Mouse (Mus musculus): ENCODE results near the gene Eef1akmt2. TPM values are rescaled to one million over a fixed set of nuclear protein-coding genes. Genes with fewer than 3 reads are reported as not detected.

Eef1akmt2 gene
- polyA plus RNA-seq, 1 experiment from 2014 or later = 84.6 TPM

DNA sequence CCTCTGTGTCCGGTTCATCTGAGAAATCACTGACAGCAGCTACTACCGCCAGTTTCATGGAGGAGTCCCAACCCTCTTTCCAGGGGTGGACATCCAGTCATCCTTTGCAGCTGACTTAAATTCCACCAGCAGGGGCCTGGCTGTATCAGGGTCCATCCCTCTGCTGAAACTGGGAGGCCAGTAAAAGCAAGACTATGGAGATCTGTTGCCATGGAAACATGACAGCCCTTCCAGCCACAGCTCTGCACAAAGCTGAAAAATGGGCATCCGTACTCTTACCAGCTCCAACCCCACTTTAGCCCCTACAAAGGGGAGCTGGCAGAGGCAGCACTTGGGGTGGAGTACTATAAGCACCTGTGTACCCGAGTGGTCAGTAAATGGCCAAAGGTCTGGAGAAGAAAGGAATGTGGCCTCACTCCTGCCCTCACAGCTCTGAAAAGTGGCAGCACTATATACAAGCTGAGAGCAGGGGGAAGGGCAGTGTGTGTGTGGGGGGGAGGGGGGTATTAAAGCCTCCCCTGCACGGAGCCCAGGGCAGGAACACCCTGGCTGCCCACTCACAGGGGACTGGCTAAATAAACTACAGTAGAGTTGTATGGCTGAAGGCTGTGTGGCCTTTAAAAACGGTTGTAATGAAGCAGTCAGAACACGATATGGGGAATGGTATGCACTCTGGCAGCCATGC is 71.2 kb downstream of the Eef1akmt2 start:
- 0 out of 2 replicates have a peak overlapping the region, but pooled peaks have one; percentile 10 for H3K4me2 ChIP-seq
- peak overlapping the region; percentile 72 for H3K27ac ChIP-seq (replicated peaks)
- H3K9ac ChIP-seq = peak overlapping the region; percentile 5; the same call in 1 of the 2 replicates
- H3K4me1 ChIP-seq (replicated peaks) = peaks cover 40% of the 10 kb centered on the region
- no peaks in the 10 kb centered on the region for H3K9me3 ChIP-seq
- no peaks in the 10 kb centered on the region for H3K36me3 ChIP-seq
- peak; percentile 81 for ATAC-seq (ENCODE audit: low FRiP score, low read depth)
- 11% methylated on average over 7 of the region's 7 CpGs for WGBS
- no peak overlapping the region for H3K4me3 ChIP-seq
- no peaks in the 10 kb centered on the region for H3K27me3 ChIP-seq

DNA sequence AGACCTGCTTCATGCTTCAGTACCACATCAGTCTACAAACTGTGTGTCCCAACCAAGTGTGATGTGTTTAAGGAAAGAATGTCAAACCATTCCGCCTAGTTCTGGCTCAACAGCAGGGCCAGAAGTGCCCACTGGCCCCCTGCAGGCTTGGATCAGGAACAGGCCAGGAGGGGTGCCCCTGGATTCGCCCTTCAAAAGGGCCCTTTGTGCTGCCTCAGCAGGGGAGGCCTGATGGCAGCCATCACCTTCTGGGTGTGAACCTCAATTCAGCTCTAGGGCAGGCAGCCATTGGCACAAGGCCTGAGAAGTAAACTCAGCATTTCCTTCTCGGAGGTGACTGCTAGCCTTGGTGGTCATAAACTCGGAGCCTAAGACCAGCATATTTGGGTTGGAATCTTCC is 71.9 kb downstream of the Eef1akmt2 start:
- H3K27me3 ChIP-seq = no peaks in the 10 kb centered on the region
- H3K27ac ChIP-seq (replicated peaks) = peak overlapping the region; percentile 72
- WGBS = 18% methylated on average over 4 of the region's 4 CpGs
- peak; percentile 61 for ATAC-seq (ENCODE audit: low FRiP score, low read depth)
- no peak overlapping the region for H3K9ac ChIP-seq
- no peaks in the 10 kb centered on the region for H3K9me3 ChIP-seq
- H3K36me3 ChIP-seq = no peaks in the 10 kb centered on the region
- no peak overlapping the region for H3K4me2 ChIP-seq
- H3K4me1 ChIP-seq (replicated peaks) = peaks cover 33% of the 10 kb centered on the region
- H3K4me3 ChIP-seq = no peak overlapping the region

DNA sequence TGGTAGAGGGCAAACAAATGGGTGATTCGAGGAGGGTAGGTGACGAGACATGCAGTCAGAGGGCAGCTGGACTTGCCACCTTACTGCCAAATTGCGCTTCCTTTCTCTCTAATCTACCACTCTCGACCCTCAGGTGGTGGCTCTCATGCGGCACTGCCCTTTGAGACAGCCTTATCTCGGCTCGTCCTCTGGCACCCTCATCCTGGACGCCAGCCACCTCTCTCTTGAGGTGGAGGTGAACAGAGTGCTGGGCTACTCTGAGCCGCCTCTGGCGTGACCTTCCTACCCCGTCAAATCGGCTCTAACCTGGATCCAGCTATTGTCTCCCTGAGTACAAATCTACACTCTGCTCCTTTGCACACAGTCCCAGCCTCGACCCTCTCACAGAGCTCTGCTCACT is 73.8 kb downstream of the Eef1akmt2 start:
- WGBS = 91% methylated on average over 13 of the region's 13 CpGs
- H3K4me1 ChIP-seq (replicated peaks) = peaks cover 34% of the 10 kb centered on the region

DNA sequence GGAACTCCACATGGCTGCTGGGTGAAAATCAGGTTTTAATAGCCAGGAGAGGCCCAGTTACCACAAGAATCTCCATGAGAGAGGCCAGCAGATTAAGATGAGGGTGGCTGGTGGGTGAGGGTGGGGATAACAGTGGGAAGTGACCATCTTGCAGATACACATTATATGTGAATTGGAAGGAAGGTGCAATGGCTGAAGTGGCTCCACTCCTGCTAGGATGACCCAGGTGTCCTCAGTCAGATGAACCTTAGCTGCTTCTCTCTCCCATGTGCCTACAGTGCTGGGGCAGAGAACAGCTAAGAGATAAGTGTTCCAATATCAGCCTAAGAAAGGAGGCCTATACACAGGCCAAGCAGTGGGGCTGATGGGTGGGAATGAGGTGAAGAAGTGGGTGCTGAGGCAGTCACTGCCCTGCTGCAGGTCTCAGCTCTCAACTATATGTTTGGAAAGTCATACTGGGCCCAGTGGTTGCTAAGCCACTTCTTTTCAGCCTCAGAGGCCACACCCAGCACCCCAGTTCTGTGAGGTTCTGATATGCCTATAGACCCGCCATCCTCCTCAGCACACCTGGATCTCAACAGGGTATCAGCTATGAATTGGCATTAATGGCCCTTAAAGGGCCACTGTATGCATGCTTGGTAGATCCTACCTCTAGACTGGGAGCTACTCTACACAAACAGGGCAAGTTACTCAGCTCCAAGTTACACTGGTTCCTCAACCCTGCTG is 74.6 kb downstream of the Eef1akmt2 start:
- no peak for ATAC-seq (ENCODE audit: low FRiP score, low read depth)
- Histone ChIP-seq H3K36me3 (0 out of 2 replicates have a peak, but pooled peaks cover 2% of the 10 kb centered on the region), H3K9me3 (no peaks in the 10 kb centered on the region), H3K4me2 (no peak overlapping the region), H3K4me3 (no peak overlapping the region), H3K27ac (replicated peaks) (no peak overlapping the region), H3K9ac (no peak overlapping the region), H3K4me1 (replicated peaks) (peaks cover 34% of the 10 kb centered on the region), H3K27me3 (no peaks in the 10 kb centered on the region)
- 100% methylated on average over 1 of the region's 1 CpGs for WGBS

More for the DNA sequence above, 73.8 kb downstream of the Eef1akmt2 start:
- no peak overlapping the region for H3K27ac ChIP-seq (replicated peaks)
- H3K9ac ChIP-seq = no peak overlapping the region
- 0 out of 2 replicates have a peak, but pooled peaks cover 2% of the 10 kb centered on the region for H3K36me3 ChIP-seq
- no peaks in the 10 kb centered on the region for H3K9me3 ChIP-seq
- H3K27me3 ChIP-seq = no peaks in the 10 kb centered on the region
- no peak overlapping the region for H3K4me2 ChIP-seq
- no peak for ATAC-seq (ENCODE audit: low FRiP score, low read depth)
- H3K4me3 ChIP-seq = no peak overlapping the region

Other genes with a start within 250 kb of the Eef1akmt2 start
- gene Lhpp, start 242.0 kb downstream of the Eef1akmt2 start, polyA plus RNA-seq (2015; fragmentation: Nextera tagmentation; extraction: Ambion mirVana) = 45.8 and 50.6 TPM in 2 replicates
- gene Fam53b, start 38.8 kb downstream of the Eef1akmt2 start, polyA plus RNA-seq (2015; fragmentation: Nextera tagmentation; extraction: Ambion mirVana) = 16.1 and 17.9 TPM in 2 replicates
- gene Abraxas2, start 6.6 kb upstream of the Eef1akmt2 start, polyA plus RNA-seq (2015; fragmentation: Nextera tagmentation; extraction: Ambion mirVana) = 36.2 and 38.4 TPM in 2 replicates
- gene Zranb1, start 78.5 kb upstream of the Eef1akmt2 start, polyA plus RNA-seq (2015; fragmentation: Nextera tagmentation; extraction: Ambion mirVana) = 20.0 and 20.3 TPM in 2 replicates